Mouse (Mus musculus): ENCODE measurements around the gene Snx14. TPM values are rescaled to one million over a fixed set of nuclear protein-coding genes. Genes with fewer than 3 reads are reported as not detected.

Snx14 gene
- polyA plus RNA-seq, 1 experiment from 2014 or later: 20.3 TPM

DNA sequence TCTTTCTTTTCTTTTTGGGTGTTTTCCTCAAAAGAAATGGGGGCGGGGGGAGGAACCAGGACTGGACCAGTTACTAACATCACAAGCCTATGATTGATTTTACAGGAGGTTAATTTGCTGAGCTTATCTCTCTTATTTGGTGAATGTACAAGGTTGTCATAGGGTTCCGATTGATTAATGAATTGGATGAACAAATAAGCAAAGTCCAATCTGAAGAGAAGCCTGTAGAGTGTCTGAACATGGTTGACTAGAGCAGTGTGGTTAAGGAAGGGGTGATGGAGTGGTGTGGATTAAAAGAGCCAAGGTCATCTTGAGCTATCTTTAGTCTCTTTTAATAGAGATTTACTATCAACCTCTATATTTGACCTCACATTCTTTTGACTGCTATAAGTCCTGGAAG lies 94.3 kb downstream of the Snx14 start:
- Histone ChIP-seq H3K9ac (replicated peaks; ENCODE audit: low read depth) (no peak overlapping the region), H3K27ac (ENCODE audit: low read length) (no peak overlapping the region), H3K9me3 (ENCODE audit: low read length) (no peaks in the 10 kb centered on the region), H3K36me3 (ENCODE audit: insufficient read depth, low read length) (no peaks in the 10 kb centered on the region), H3K27me3 (replicated peaks; ENCODE audit: insufficient read depth, low read length) (no peaks in the 10 kb centered on the region), H3K4me2 (replicated peaks; ENCODE audit: low read depth, low read length) (no peak overlapping the region), H3K4me3 (ENCODE audit: low read depth, low read length) (no peak overlapping the region), H3K4me1 (ENCODE audit: insufficient read depth, low read depth, low read length) (no peaks in the 10 kb centered on the region)
- ATAC-seq: no peak
- no peak for TF ChIP-seq EP300 (IDR thresholded peaks at IDR 0.05)
- no peak for TF ChIP-seq CTCF (IDR thresholded peaks at IDR 0.05)
- WGBS: 98% methylated on average over 2 of the region's 2 CpGs
- DNase-seq (ENCODE audit: low spot score): no peak

DNA sequence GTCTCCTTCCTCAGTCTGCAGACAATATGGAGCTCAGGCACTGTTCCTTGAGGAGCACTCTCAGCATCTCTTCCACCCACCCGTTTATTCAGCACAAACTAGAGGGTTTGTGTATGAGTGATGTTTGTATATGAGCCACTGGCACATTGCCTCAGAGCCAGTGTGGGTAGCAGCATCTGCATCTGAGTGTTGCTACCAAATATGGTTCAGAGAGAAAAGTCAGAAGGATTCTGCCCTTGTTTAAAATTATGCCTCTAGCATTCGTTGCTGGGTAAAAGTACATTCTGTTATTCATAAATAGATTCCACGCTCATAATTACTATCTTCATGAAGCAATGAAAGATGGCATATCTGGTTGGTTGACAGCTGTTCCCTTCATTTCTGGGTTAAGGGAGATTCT lies 96.1 kb downstream of the Snx14 start:
- Histone ChIP-seq H3K27me3 (replicated peaks; ENCODE audit: insufficient read depth, low read length) (no peaks in the 10 kb centered on the region), H3K9ac (replicated peaks; ENCODE audit: low read depth) (no peak overlapping the region), H3K27ac (ENCODE audit: low read length) (no peak overlapping the region), H3K4me3 (ENCODE audit: low read depth, low read length) (no peak overlapping the region), H3K36me3 (ENCODE audit: insufficient read depth, low read length) (no peaks in the 10 kb centered on the region), H3K4me1 (ENCODE audit: insufficient read depth, low read depth, low read length) (no peaks in the 10 kb centered on the region), H3K4me2 (replicated peaks; ENCODE audit: low read depth, low read length) (no peak overlapping the region), H3K9me3 (ENCODE audit: low read length) (no peaks in the 10 kb centered on the region)
- no peak for ATAC-seq
- TF ChIP-seq EP300 (IDR thresholded peaks at IDR 0.05): no peak
- TF ChIP-seq CTCF (IDR thresholded peaks at IDR 0.05): no peak
- WGBS: 75% methylated on average over 3 of the region's 3 CpGs
- DNase-seq (ENCODE audit: low spot score): no peak

DNA sequence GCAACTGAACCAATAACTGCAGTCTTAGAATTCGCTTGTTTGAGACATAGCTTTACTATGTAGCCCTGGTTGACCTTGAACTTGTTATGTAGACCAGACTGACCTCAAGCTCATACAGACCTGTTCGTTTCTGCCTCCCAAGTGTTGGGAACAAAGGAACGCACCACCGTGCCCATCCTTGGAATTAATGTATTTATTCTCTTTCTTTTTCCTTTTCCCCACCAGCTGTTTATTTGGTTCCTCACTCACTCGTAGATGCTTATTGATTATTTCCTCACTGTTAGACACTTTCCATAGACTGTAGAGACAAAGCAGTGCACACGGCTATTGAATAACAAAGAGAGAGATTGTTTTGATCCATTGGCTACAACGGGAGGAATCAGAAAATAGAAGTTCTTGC lies 96.5 kb downstream of the Snx14 start:
- no peak overlapping the region for H3K4me2 ChIP-seq (replicated peaks; ENCODE audit: low read depth, low read length)
- no peak overlapping the region for H3K4me3 ChIP-seq (ENCODE audit: low read depth, low read length)
- H3K4me1 ChIP-seq (ENCODE audit: insufficient read depth, low read depth, low read length): no peaks in the 10 kb centered on the region
- WGBS: 79% methylated on average over 7 of the region's 7 CpGs
- H3K9ac ChIP-seq (replicated peaks; ENCODE audit: low read depth): no peak overlapping the region
- TF ChIP-seq CTCF (IDR thresholded peaks at IDR 0.05) (no peak), EP300 (IDR thresholded peaks at IDR 0.05) (no peak)
- no peak overlapping the region for H3K27ac ChIP-seq (ENCODE audit: low read length)
- H3K9me3 ChIP-seq (ENCODE audit: low read length): no peaks in the 10 kb centered on the region
- no peak for ATAC-seq
- no peaks in the 10 kb centered on the region for H3K27me3 ChIP-seq (replicated peaks; ENCODE audit: insufficient read depth, low read length)
- H3K36me3 ChIP-seq (ENCODE audit: insufficient read depth, low read length): no peaks in the 10 kb centered on the region
- DNase-seq (ENCODE audit: low spot score): no peak

DNA sequence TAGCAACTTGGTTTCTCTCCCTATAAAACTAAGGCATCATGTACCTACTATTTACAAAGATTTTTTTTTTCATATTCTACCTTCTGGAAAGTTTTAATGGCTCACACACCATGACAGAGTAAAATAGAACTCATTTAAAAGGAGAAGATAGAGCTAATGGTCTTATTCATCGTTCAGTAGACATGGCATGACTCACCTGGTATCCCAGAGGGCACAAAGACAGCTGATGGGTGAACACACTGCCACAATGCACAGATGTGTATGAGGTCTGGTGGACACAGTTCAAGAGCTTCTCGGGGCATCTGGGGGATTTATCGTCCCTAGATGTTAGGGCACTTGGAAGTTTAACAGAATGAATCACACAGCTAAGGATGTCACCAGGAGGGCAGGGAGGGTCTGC lies 97.9 kb downstream of the Snx14 start:
- Histone ChIP-seq H3K4me2 (replicated peaks; ENCODE audit: low read depth, low read length) (no peak overlapping the region), H3K9me3 (ENCODE audit: low read length) (no peaks in the 10 kb centered on the region), H3K36me3 (ENCODE audit: insufficient read depth, low read length) (no peaks in the 10 kb centered on the region), H3K9ac (replicated peaks; ENCODE audit: low read depth) (no peak overlapping the region), H3K4me3 (ENCODE audit: low read depth, low read length) (no peak overlapping the region), H3K27me3 (replicated peaks; ENCODE audit: insufficient read depth, low read length) (no peaks in the 10 kb centered on the region), H3K4me1 (ENCODE audit: insufficient read depth, low read depth, low read length) (no peaks in the 10 kb centered on the region), H3K27ac (ENCODE audit: low read length) (no peak overlapping the region)
- 74% methylated on average over 3 of the region's 3 CpGs for WGBS
- ATAC-seq (no peak), DNase-seq (ENCODE audit: low spot score) (no peak)
- TF ChIP-seq EP300 (IDR thresholded peaks at IDR 0.05): no peak
- TF ChIP-seq CTCF (IDR thresholded peaks at IDR 0.05): no peak

DNA sequence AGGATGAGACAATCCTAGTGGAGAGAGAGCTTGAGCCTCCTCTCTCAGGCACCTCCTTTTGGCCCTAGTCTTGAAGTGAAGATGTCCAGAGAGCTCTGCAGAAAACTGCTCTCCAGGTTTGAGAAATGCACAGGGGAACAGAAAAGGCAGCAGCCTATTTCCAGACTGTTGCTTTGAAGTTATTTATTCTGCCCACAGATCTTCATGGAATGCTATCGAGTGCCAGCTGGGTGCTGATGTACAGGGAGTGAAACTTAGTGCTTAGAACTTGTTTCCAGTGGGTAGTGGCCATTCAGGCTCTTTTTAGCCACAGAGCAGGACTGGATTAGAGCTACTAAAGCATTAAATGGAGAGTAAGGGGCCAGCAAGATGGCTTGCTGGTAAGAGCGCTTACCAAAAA lies 102.9 kb downstream of the Snx14 start:
- no peaks in the 10 kb centered on the region for H3K9me3 ChIP-seq (ENCODE audit: low read length)
- no peaks in the 10 kb centered on the region for H3K4me1 ChIP-seq (ENCODE audit: insufficient read depth, low read depth, low read length)
- no peaks in the 10 kb centered on the region for H3K27me3 ChIP-seq (replicated peaks; ENCODE audit: insufficient read depth, low read length)
- no peaks in the 10 kb centered on the region for H3K36me3 ChIP-seq (ENCODE audit: insufficient read depth, low read length)
- no peak overlapping the region for H3K4me2 ChIP-seq (replicated peaks; ENCODE audit: low read depth, low read length)
- H3K4me3 ChIP-seq (ENCODE audit: low read depth, low read length): no peak overlapping the region
- ATAC-seq (no peak), DNase-seq (ENCODE audit: low spot score) (no peak)
- TF ChIP-seq EP300 (IDR thresholded peaks at IDR 0.05): no peak
- no peak for TF ChIP-seq CTCF (IDR thresholded peaks at IDR 0.05)
- no peak overlapping the region for H3K27ac ChIP-seq (ENCODE audit: low read length)
- no peak overlapping the region for H3K9ac ChIP-seq (replicated peaks; ENCODE audit: low read depth)
- WGBS: 58% methylated on average over 1 of the region's 2 CpGs

DNA sequence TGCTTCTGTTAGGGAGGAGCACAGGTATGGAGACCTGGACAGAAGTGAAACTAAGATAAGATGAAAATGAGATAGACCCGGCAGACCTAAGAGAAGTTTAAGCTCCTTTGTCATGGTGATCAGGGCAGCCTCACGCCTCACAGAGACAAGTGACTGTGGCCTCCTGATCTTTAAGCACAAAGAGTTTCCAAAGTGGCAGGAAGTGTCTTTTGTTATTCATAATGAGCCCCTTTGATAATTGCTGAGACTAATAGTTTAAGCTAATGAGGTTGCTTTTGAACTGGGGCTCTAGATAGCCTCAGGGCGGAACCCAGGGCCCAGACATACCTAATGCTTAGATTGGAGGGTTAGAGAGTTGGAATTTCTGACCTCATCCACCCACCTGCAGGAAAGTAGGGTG lies 106.3 kb downstream of the Snx14 start:
- H3K36me3 ChIP-seq (ENCODE audit: insufficient read depth, low read length): no peaks in the 10 kb centered on the region
- H3K9ac ChIP-seq (replicated peaks; ENCODE audit: low read depth): no peak overlapping the region
- no peaks in the 10 kb centered on the region for H3K27me3 ChIP-seq (replicated peaks; ENCODE audit: insufficient read depth, low read length)
- DNase-seq (ENCODE audit: low spot score): no peak
- no peak overlapping the region for H3K4me3 ChIP-seq (ENCODE audit: low read depth, low read length)
- no peak for ATAC-seq
- no peak for TF ChIP-seq CTCF (IDR thresholded peaks at IDR 0.05)
- TF ChIP-seq EP300 (IDR thresholded peaks at IDR 0.05): no peak
- H3K4me2 ChIP-seq (replicated peaks; ENCODE audit: low read depth, low read length): no peak overlapping the region
- H3K27ac ChIP-seq (ENCODE audit: low read length): no peak overlapping the region
- H3K4me1 ChIP-seq (ENCODE audit: insufficient read depth, low read depth, low read length): 0 out of 2 replicates have a peak, but pooled peaks cover 4% of the 10 kb centered on the region
- H3K9me3 ChIP-seq (ENCODE audit: low read length): no peaks in the 10 kb centered on the region
- WGBS: 52% methylated on average over 3 of the region's 3 CpGs

DNA sequence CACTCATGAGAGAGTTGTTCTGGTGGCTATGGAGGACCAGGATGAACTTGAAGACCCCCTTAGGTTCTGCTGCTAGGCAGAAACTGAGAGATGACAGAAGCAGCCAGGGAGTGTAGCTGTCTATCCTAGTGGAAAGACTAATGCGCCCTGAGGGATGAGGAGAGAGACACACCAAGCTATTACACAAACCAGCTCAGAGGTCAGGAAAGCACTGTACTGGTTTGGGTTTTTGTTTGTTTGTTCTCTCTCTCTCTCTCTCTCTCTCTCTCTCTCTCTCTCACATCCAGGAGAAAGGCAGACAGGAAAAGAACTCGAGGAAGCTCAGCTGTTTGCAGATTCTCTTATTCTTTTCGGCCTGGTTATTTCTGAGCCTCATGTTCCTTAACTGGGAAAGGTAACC lies 108.4 kb downstream of the Snx14 start:
- Histone ChIP-seq H3K27me3 (replicated peaks; ENCODE audit: insufficient read depth, low read length) (no peaks in the 10 kb centered on the region), H3K9ac (replicated peaks; ENCODE audit: low read depth) (no peak overlapping the region), H3K36me3 (ENCODE audit: insufficient read depth, low read length) (no peaks in the 10 kb centered on the region), H3K27ac (ENCODE audit: low read length) (no peak overlapping the region), H3K4me1 (ENCODE audit: insufficient read depth, low read depth, low read length) (0 out of 2 replicates have a peak, but pooled peaks cover 4% of the 10 kb centered on the region), H3K4me3 (ENCODE audit: low read depth, low read length) (no peak overlapping the region), H3K9me3 (ENCODE audit: low read length) (no peaks in the 10 kb centered on the region), H3K4me2 (replicated peaks; ENCODE audit: low read depth, low read length) (no peak overlapping the region)
- 50% methylated on average over 3 of the region's 3 CpGs for WGBS
- no peak for TF ChIP-seq CTCF (IDR thresholded peaks at IDR 0.05)
- TF ChIP-seq EP300 (IDR thresholded peaks at IDR 0.05): no peak
- ATAC-seq (no peak), DNase-seq (ENCODE audit: low spot score) (no peak)

All from lung, postnatal 0 days (tissue).